Mouse (Mus musculus): ENCODE data around the gene Csrnp3.

- TF ChIP-seq MYOD1 (IDR thresholded peaks at IDR 0.05; ENCODE audit: control insufficient read depth, insufficient read length, low read depth) (no peak), CTCF (IDR thresholded peaks at IDR 0.05; ENCODE audit: control insufficient read depth, insufficient read depth, insufficient read length) (no peak)
These were observed at the start of gene Csrnp3 for GRCm38 (mm10) chr2:65845551-65845950.
